Mouse (Mus musculus) lung, adult 18-20 months (tissue): ENCODE data around the gene Bet1.
A peak's percentile ranks its signal among the peaks of the same experiment; 100 is the strongest.

Experiments used
- DNase-seq, 2 experiments: peaks; one replicate each; pipeline ENCODE4 v3.0.0; 2022; ENCODE audit warnings: mixed read lengths in 2 of 2

Gene Bet1

GRCm38 (mm10) chr6:4086663-4087454 lies at the start of gene Bet1:
Bet1 (minus strand) TSS chr6:4086972.
- peak; percentile 93 to 94 for DNase-seq

- no peak for DNase-seq
Observed at GRCm38 (mm10) chr6:4132239-4132638, 45.5 kb upstream of the Bet1 start.

GRCm38 (mm10) chr6:4131149-4131548 lies 44.4 kb upstream of the Bet1 start:
- DNase-seq: no peak

GRCm38 (mm10) chr6:4118611-4119010 lies 31.8 kb upstream of the Bet1 start:
- DNase-seq: no peak

GRCm38 (mm10) chr6:4090423-4090822 lies 3.7 kb upstream of the Bet1 start:
- DNase-seq: no peak

- DNase-seq: no peak
Observed at GRCm38 (mm10) chr6:4072281-4072680, 14.5 kb downstream of the Bet1 start.

GRCm38 (mm10) chr6:4069714-4070113 lies 17.1 kb downstream of the Bet1 start:
- no peak for DNase-seq

- DNase-seq: no peak
Observed at GRCm38 (mm10) chr6:4054387-4054786, 32.4 kb downstream of the Bet1 start.

GRCm38 (mm10) chr6:4052843-4053242 lies 33.9 kb downstream of the Bet1 start:
- peak in 1 of 2 experiments; percentile 4 for DNase-seq

GRCm38 (mm10) chr6:4047200-4047599 lies 39.6 kb downstream of the Bet1 start:
- no peak for DNase-seq

- DNase-seq: no peak
Observed at GRCm38 (mm10) chr6:4041821-4042220, 45.0 kb downstream of the Bet1 start.

GRCm38 (mm10) chr6:4030956-4031355 lies 55.8 kb downstream of the Bet1 start:
- no peak for DNase-seq
